In genomic region chr3:37748002-37748733, GRCm38 (mm10) we compare ENCODE assay signal across 8 mouse cellular contexts. TPM values are rescaled to one million over a fixed set of nuclear protein-coding genes. Genes with fewer than 3 reads are reported as not detected.
DNase-seq lines count a peak whose midpoint lies in the region; ATAC-seq and TF ChIP-seq lines count a peak whose summit lies in the region.

No protein-coding gene starts in this region.

- H3K4me3 ChIP-seq in heart, embryonic 10.5 days = no peak overlapping the region
- no peak overlapping the region for H3K4me3 ChIP-seq in bone marrow, adult 2 months (replicated peaks; ENCODE audit: control insufficient read depth, low read depth, low read length)
- no peak overlapping the region for H3K4me3 ChIP-seq in kidney, embryonic 15.5 days (replicated peaks)

- H3K36me3 ChIP-seq in heart, embryonic 10.5 days = no peaks in the 10 kb centered on the region
- H3K36me3 ChIP-seq in kidney, embryonic 15.5 days = no peaks in the 10 kb centered on the region

- no peaks in the 10 kb centered on the region for H3K27me3 ChIP-seq in heart, embryonic 10.5 days (ENCODE audit: insufficient read depth, poor library complexity, severe bottlenecking)
- no peaks in the 10 kb centered on the region for H3K27me3 ChIP-seq in kidney, embryonic 15.5 days

- WGBS in heart, embryonic 10.5 days = 85% methylated on average over 16 of the region's 16 CpGs
- 15% methylated on average over 16 of the region's 16 CpGs for WGBS in bone marrow, adult 2 months
- WGBS in kidney, embryonic 15.5 days = 77% methylated on average over 16 of the region's 16 CpGs

- H3K4me2 ChIP-seq in kidney, embryonic 15.5 days = no peak overlapping the region

- no peaks in the 10 kb centered on the region for H3K4me1 ChIP-seq in heart, embryonic 10.5 days
- peaks cover 5% of the 10 kb centered on the region for H3K4me1 ChIP-seq in bone marrow, adult 2 months (ENCODE audit: control insufficient read depth, insufficient read depth, low read length)
- H3K4me1 ChIP-seq in kidney, embryonic 15.5 days = peaks cover 9% of the 10 kb centered on the region

- DNase-seq in heart, embryonic 10.5 days (ENCODE audit: low spot score) = no peak
- no peak for DNase-seq in heart, postnatal 25 days (ENCODE audit: low spot score)
- peak; percentile 68 for DNase-seq in lung, postnatal 36 days
- no peak for DNase-seq in gastrocnemius, adult 18-20 months (ENCODE audit: low spot score)
- DNase-seq in thymus, adult 18-20 months = no peak
- DNase-seq in heart, adult 8-10 months (ENCODE audit: low spot score) = no peak

- no peak overlapping the region for H3K9ac ChIP-seq in kidney, embryonic 15.5 days

- peak; percentile 90 for ATAC-seq in kidney, embryonic 15.5 days (replicated peaks; ENCODE audit: low FRiP score)

- H3K9me3 ChIP-seq in heart, embryonic 10.5 days = no peaks in the 10 kb centered on the region
- H3K9me3 ChIP-seq in kidney, embryonic 15.5 days (replicated peaks) = no peaks in the 10 kb centered on the region; the same call in 1 of the 2 replicates

- TF ChIP-seq POLR2A in bone marrow, adult 2 months (IDR thresholded peaks at IDR 0.05; ENCODE audit: borderline replicate concordance, control insufficient read depth, low read depth, low read length) = no peak

- intact Hi-C loops in heart, postnatal 25 days (cut with DNase I) = no loop called here

- no peak for TF ChIP-seq CTCF in bone marrow, adult 2 months (IDR thresholded peaks at IDR 0.05; ENCODE audit: control insufficient read depth, insufficient read depth, low read length)

- peak overlapping the region; percentile 29; the same call in 1 of the 2 replicates for H3K27ac ChIP-seq in heart, embryonic 10.5 days
- H3K27ac ChIP-seq in bone marrow, adult 2 months (ENCODE audit: control insufficient read depth, insufficient read depth, low read depth, low read length, poor library complexity) = peak overlapping the region; percentile 55
- H3K27ac ChIP-seq in kidney, embryonic 15.5 days = peak overlapping the region; percentile 84

RNA-seq across cellular contexts. Expression of gene Gm5148, which starts 23.9 kb away (rescaled TPM):
- polyA plus RNA-seq in heart, embryonic 10.5 days (2016; fragmentation: Nextera tagmentation; extraction: Ambion mirVana) = 2.0 and 2.5 TPM in 2 replicates
- not detected for total RNA-seq in heart, postnatal 25 days (2021)
- polyA plus RNA-seq in bone marrow, adult 2 months (2011; ENCODE audit: insufficient read depth, insufficient read length, low replicate concordance, missing spikeins) = 2.0 TPM in 1 of 2 replicates, not detected in the other
- polyA plus RNA-seq in kidney, embryonic 15.5 days (2015; fragmentation: Nextera tagmentation; extraction: Ambion mirVana) = 8.1 and 8.2 TPM in 2 replicates
- under 1 TPM in 1 of 2 experiments, not detected in 1; 0.24 TPM for total RNA-seq in gastrocnemius, adult 18-20 months (2021)
- total RNA-seq in heart, adult 8-10 months (2022) = not detected

Comparison
In these comparisons a context has a peak if more than half of its experiments do, and no peak if none do; other contexts are left out.
1. H3K27ac ChIP-seq: peak in every context shown above with its lines; median percentile 84 in kidney, embryonic 15.5 days; 55 in bone marrow, adult 2 months; 29 in heart, embryonic 10.5 days.